Mouse (Mus musculus) stomach, postnatal 0 days (tissue): ENCODE measurements at regions not wholly inside any gene's neighbourhood (a gene's known extent, or its start where the extent isn't known, plus 50 kb on each side); places are given as distances from the start of the nearest gene placed in this dataset.

Experiments used
- ATAC-seq: fragments of 200-750 bp; cut with Nextera tagmentation; 2 replicates; pipeline ENCODE4 v1.8.0; 2017; ENCODE audit not compliant: low FRiP score, low TSS enrichment
- DNase-seq: peaks from one replicate; pipeline ENCODE4 v3.0.0-alpha.2; 2016; ENCODE audit warnings: low spot score
- H3K27ac ChIP-seq: fragments of 300-500 bp; sonication (generic); replicated peaks from 2 replicates; pipeline ENCODE4 v1.5.1; 2014; ENCODE audit warnings: mild to moderate bottlenecking, control low read depth
- H3K27me3 ChIP-seq: fragments of 300-500 bp; sonication (generic); 2 replicates; pipeline ENCODE4 v1.6.1; 2014; ENCODE audit warnings: low read length; ENCODE audit not compliant: control insufficient read depth, insufficient read depth
- H3K36me3 ChIP-seq: fragments of 300-500 bp; sonication (generic); 2 replicates; pipeline ENCODE4 v1.6.1; 2014; ENCODE audit warnings: low read length, mixed read lengths; ENCODE audit not compliant: control insufficient read depth, insufficient read depth
- H3K4me1 ChIP-seq: fragments of 300-500 bp; sonication (generic); replicated peaks from 2 replicates; pipeline ENCODE4 v1.6.1; 2014; ENCODE audit warnings: antibody characterized with exemption; ENCODE audit not compliant: control insufficient read depth, insufficient read depth
- H3K4me2 ChIP-seq: fragments of 300-500 bp; sonication (generic); replicated peaks from 2 replicates; pipeline ENCODE4 v1.6.1; 2014; ENCODE audit warnings: low read depth, mild to moderate bottlenecking, control low read depth, moderate library complexity
- H3K4me3 ChIP-seq: fragments of 300-500 bp; sonication (generic); 2 replicates; pipeline ENCODE4 v1.5.1; 2014; ENCODE audit warnings: low read depth, low read length, control low read depth
- H3K9ac ChIP-seq: fragments of 300-500 bp; sonication (generic); 2 replicates; pipeline ENCODE4 v1.6.1; 2014; ENCODE audit warnings: mild to moderate bottlenecking, low read length, control low read depth, mixed read lengths
- H3K9me3 ChIP-seq: fragments of 300-500 bp; sonication (generic); 2 replicates; pipeline ENCODE4 v1.6.1; 2016; ENCODE audit warnings: low read length; ENCODE audit not compliant: control insufficient read depth
- CTCF ChIP-seq: IDR thresholded peaks from 2 replicates; pipeline ENCODE4 v1.5.1; 2016; ENCODE audit warnings: antibody characterized with exemption, low read depth, mild to moderate bottlenecking, moderate library complexity
- EP300 ChIP-seq: optimal IDR thresholded peaks from 2 replicates; pipeline ENCODE3; 2016; ENCODE audit warnings: antibody characterized with exemption
- WGBS: fragments of 180-500 bp; shearing (Covaris S2); extraction: QIAGEN DNeasy Blood & Tissue Kit; methylation state at CpG from one replicate; pipeline ENCODE4 v1.1.7; 2014; 5-methylcytosine and 5-hydroxymethylcytosine counted together

GRCm38 (mm10) chr4:52666768-52667480 is 70.8 kb downstream of the Toporsl start:
- DNase-seq (no peak), ATAC-seq (no peak)
- H3K4me3 ChIP-seq, result no peak overlapping the region
- H3K9ac ChIP-seq, result no peak overlapping the region
- WGBS, result 78% methylated on average over 5 of the region's 5 CpGs
- H3K4me1 ChIP-seq, result no peaks in the 10 kb centered on the region
- H3K9me3 ChIP-seq, result no peaks in the 10 kb centered on the region
- no peaks in the 10 kb centered on the region for H3K36me3 ChIP-seq
- no peak overlapping the region for H3K27ac ChIP-seq
- no peak overlapping the region for H3K4me2 ChIP-seq
- H3K27me3 ChIP-seq, result no peaks in the 10 kb centered on the region
- TF ChIP-seq EP300, result no peak
- no peak for TF ChIP-seq CTCF

- ATAC-seq (no peak), DNase-seq (no peak)
- TF ChIP-seq CTCF (no peak), EP300 (no peak)
- Histone ChIP-seq H3K36me3 (no peaks in the 10 kb centered on the region), H3K27me3 (no peaks in the 10 kb centered on the region), H3K4me2 (no peak overlapping the region), H3K9ac (no peak overlapping the region), H3K9me3 (no peaks in the 10 kb centered on the region), H3K27ac (no peak overlapping the region), H3K4me1 (no peaks in the 10 kb centered on the region), H3K4me3 (no peak overlapping the region)
- 24% methylated on average over 2 of the region's 2 CpGs for WGBS
Measured at GRCm38 (mm10) chr4:52709563-52709962, 104.8 kb upstream of the Olfr275 start.

GRCm38 (mm10) chr4:52726203-52726602 is 88.2 kb upstream of the Olfr275 start:
- TF ChIP-seq EP300 (no peak), CTCF (no peak)
- 72% methylated on average over 6 of the region's 6 CpGs for WGBS

GRCm38 (mm10) chr4:52726625-52727297 is 87.6 kb upstream of the Olfr275 start:
- Histone ChIP-seq H3K36me3 (no peaks in the 10 kb centered on the region), H3K9me3 (no peaks in the 10 kb centered on the region), H3K27me3 (no peaks in the 10 kb centered on the region), H3K27ac (no peak overlapping the region), H3K4me2 (no peak overlapping the region), H3K4me3 (no peak overlapping the region), H3K4me1 (no peaks in the 10 kb centered on the region), H3K9ac (no peak overlapping the region)
- WGBS, result 15% methylated on average over 14 of the region's 14 CpGs
- ATAC-seq (no peak), DNase-seq (peak; percentile 44)
- TF ChIP-seq CTCF (peak; percentile 96), EP300 (no peak)

More at GRCm38 (mm10) chr4:52726203-52726602, 88.2 kb upstream of the Olfr275 start:
- ATAC-seq (no peak), DNase-seq (no peak)
- Histone ChIP-seq H3K9ac (no peak overlapping the region), H3K27me3 (no peaks in the 10 kb centered on the region), H3K4me1 (no peaks in the 10 kb centered on the region), H3K4me2 (no peak overlapping the region), H3K4me3 (no peak overlapping the region), H3K9me3 (no peaks in the 10 kb centered on the region), H3K36me3 (no peaks in the 10 kb centered on the region), H3K27ac (no peak overlapping the region)

GRCm38 (mm10) chr4:52733141-52733540 is 81.3 kb upstream of the Olfr275 start:
- Histone ChIP-seq H3K4me1 (no peaks in the 10 kb centered on the region), H3K27ac (no peak overlapping the region), H3K9ac (no peak overlapping the region), H3K4me3 (no peak overlapping the region), H3K9me3 (no peaks in the 10 kb centered on the region), H3K4me2 (no peak overlapping the region), H3K27me3 (no peaks in the 10 kb centered on the region), H3K36me3 (no peaks in the 10 kb centered on the region)
- no peak for TF ChIP-seq EP300
- TF ChIP-seq CTCF, result no peak
- WGBS, result 82% methylated on average over 8 of the region's 8 CpGs
- DNase-seq (no peak), ATAC-seq (no peak)
